Mouse (Mus musculus) stomach, embryonic 14.5 days (tissue): ENCODE data around the gene Pyurf. TPM values are rescaled to one million over a fixed set of nuclear protein-coding genes. Genes with fewer than 3 reads are reported as not detected.
A peak's percentile ranks its signal among the peaks of the same experiment; 100 is the strongest.

Source experiments
- ATAC-seq: fragments of 200-750 bp; cut with Nextera tagmentation; 2 replicates; pipeline ENCODE4 v1.8.0; 2017; ENCODE audit warnings: low read depth, moderate TSS enrichment; ENCODE audit not compliant: insufficient number of reproducible peaks, insufficient read depth, low FRiP score
- H3K27ac ChIP-seq: fragments of 300-500 bp; sonication (generic); 2 replicates; pipeline ENCODE4 v1.5.1; 2014; ENCODE audit warnings: mild to moderate bottlenecking, low read length, moderate library complexity, mixed read lengths
- H3K27me3 ChIP-seq: fragments of 300-500 bp; sonication (generic); 2 replicates; pipeline ENCODE4 v1.6.1; 2014; ENCODE audit warnings: low read length, control low read depth, mixed read lengths; ENCODE audit not compliant: control insufficient read depth, insufficient read depth
- H3K36me3 ChIP-seq: fragments of 300-500 bp; sonication (generic); 2 replicates; pipeline ENCODE4 v1.6.1; 2014; ENCODE audit warnings: mild to moderate bottlenecking, control low read depth, low read length, moderate library complexity, mixed read lengths; ENCODE audit not compliant: control insufficient read depth, insufficient read depth
- H3K4me1 ChIP-seq: fragments of 300-500 bp; sonication (generic); 2 replicates; pipeline ENCODE4 v1.6.1; 2014; ENCODE audit warnings: low read length, control low read depth, mixed read lengths; ENCODE audit not compliant: control insufficient read depth, insufficient read depth
- H3K4me2 ChIP-seq: fragments of 300-500 bp; sonication (generic); replicated peaks from 2 replicates; pipeline ENCODE4 v1.6.1; 2014; ENCODE audit warnings: low read depth, low read length, control low read depth
- H3K4me3 ChIP-seq: fragments of 300-500 bp; sonication (generic); 2 replicates; pipeline ENCODE4 v1.5.1; 2014; ENCODE audit warnings: low read depth, low read length, control low read depth
- H3K9ac ChIP-seq: fragments of 300-500 bp; sonication (generic); replicated peaks from 2 replicates; pipeline ENCODE4 v1.6.1; 2014; ENCODE audit warnings: low read depth, mild to moderate bottlenecking, control low read depth, low read length, moderate library complexity, mixed read lengths
- H3K9me3 ChIP-seq: fragments of 300-500 bp; sonication (generic); 2 replicates; pipeline ENCODE4 v1.6.1; 2016; ENCODE audit warnings: low read depth, low read length, control low read depth; ENCODE audit not compliant: control insufficient read depth
- WGBS: fragments of 180-500 bp; shearing (Covaris S2); extraction: QIAGEN DNeasy Blood & Tissue Kit; methylation state at CpG from one replicate; pipeline ENCODE4 v1.1.7; 2014; 5-methylcytosine and 5-hydroxymethylcytosine counted together
- polyA plus RNA-seq: library from polyadenylated mRNA; unstranded; fragments of >200 nt; fragmentation: Nextera tagmentation; extraction: Ambion mirVana; gene quantifications from 2 replicates; pipeline ENCODE4 v1.2.1, GENCODE M21; 2014

Pyurf gene
- polyA plus RNA-seq = 20.9 and 23.6 TPM in 2 replicates

DNA sequence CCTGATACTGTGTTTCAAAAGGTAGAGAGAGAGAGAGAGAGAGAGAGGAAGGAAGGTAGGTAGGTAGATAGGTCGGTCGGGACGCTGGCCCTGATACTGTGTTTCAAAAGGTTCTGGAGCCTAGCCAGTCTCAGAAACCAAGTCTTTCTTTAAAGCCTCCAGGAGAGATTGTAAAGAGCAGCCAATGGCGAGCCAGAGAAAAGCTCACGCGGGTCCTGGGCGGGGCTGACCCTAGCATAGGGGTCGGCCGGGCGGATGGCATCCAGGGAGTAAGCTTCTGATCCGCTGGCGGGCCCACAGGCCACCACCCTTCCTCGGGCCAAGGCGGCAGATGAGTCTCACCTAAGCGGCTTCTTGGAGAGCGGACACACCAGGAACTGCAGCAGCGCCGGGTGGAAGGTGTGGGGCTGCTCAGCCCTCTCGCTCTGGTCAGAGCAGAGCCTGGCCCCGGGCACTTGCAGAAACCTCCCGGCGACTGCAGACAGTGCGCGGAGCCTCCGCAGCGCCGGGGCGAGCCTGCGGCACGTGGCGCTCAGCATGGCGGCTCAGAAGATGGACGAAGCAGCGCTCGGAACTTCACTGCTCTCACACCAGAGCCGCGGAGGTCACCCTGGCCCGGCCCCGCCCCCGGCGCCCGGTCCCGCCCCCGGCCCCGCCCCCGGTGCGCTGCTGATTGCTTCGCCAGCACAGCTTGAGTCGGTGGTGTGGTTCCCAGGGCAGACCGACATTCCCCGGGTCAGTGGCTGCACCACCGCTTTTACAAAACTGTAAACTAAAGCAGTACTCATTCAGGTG lies at the start of gene Pyurf:
Pyurf (minus strand) TSS at position 612 of the 795 bp plus-strand sequence.
- Histone ChIP-seq H3K4me2 (peak within 1 kb of the TSS; percentile 56), H3K4me3 (peak within 1 kb of the TSS; percentile 69), H3K4me1 (no peaks in the 10 kb centered on the region), H3K27ac (peak within 1 kb of the TSS; percentile 93), H3K9ac (peak within 1 kb of the TSS; percentile 63), H3K36me3 (peaks cover 14% of the 10 kb centered on the region; the same call in 1 of the 2 replicates), H3K27me3 (no peaks in the 10 kb centered on the region), H3K9me3 (no peaks in the 10 kb centered on the region)
- ATAC-seq = peak; percentile 98
- WGBS = under 1% methylated on average over 48 of the region's 52 CpGs

- Histone ChIP-seq H3K27me3 (no peaks in the 10 kb centered on the region), H3K4me3 (no peak overlapping the region), H3K4me1 (no peaks in the 10 kb centered on the region), H3K36me3 (peaks cover 9% of the 10 kb centered on the region; the same call in 1 of the 2 replicates), H3K4me2 (no peak overlapping the region), H3K9ac (no peak overlapping the region), H3K27ac (no peak overlapping the region), H3K9me3 (no peaks in the 10 kb centered on the region)
- no peak for ATAC-seq
- 90% methylated on average over 1 of the region's 1 CpGs for WGBS
Observed at GRCm38 (mm10) chr6:57721347-57721746, 29.5 kb upstream of the Pyurf start.

DNA sequence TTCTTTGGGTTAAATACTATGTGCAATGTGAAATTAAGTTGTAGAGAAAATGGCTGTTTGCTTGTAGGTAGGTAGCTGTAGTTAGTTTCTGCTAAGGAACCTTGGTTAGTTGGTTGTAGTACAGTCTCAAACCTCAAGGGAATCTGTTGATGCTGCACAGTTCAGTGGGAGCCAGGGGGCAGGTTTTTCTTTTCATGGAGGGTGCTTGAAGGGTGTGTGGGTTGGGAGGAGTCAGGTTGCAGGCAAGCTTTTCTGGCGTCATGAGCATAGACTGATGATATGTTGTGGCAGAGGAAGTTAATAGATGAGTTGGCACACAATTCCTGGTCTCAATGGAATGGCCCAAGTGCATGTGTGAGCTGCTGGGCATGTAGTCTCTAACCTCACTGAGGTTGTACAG lies 19.8 kb upstream of the Pyurf start:
- WGBS = 12% methylated on average over 1 of the region's 1 CpGs

GRCm38 (mm10) chr6:57706721-57707120 lies 14.8 kb upstream of the Pyurf start:
- ATAC-seq = no peak
- no peak overlapping the region for H3K4me2 ChIP-seq
- WGBS = 100% methylated on average over 1 of the region's 1 CpGs

More for the DNA sequence above, 19.8 kb upstream of the Pyurf start:
- no peak overlapping the region for H3K27ac ChIP-seq
- 0 out of 2 replicates have a peak, but pooled peaks have one; percentile 37 for ATAC-seq
- no peaks in the 10 kb centered on the region for H3K4me1 ChIP-seq
- H3K9me3 ChIP-seq = no peaks in the 10 kb centered on the region
- no peak overlapping the region for H3K9ac ChIP-seq
- no peaks in the 10 kb centered on the region for H3K27me3 ChIP-seq
- peaks cover 2% of the 10 kb centered on the region; the same call in 1 of the 2 replicates for H3K36me3 ChIP-seq
- H3K4me2 ChIP-seq = no peak overlapping the region
- no peak overlapping the region for H3K4me3 ChIP-seq

GRCm38 (mm10) chr6:57703703-57704102 lies 11.8 kb upstream of the Pyurf start:
- Histone ChIP-seq H3K9ac (peak overlapping the region; percentile 78), H3K4me2 (peak overlapping the region; percentile 39), H3K9me3 (no peaks in the 10 kb centered on the region), H3K27me3 (no peaks in the 10 kb centered on the region), H3K36me3 (no peaks in the 10 kb centered on the region), H3K4me3 (peak overlapping the region; percentile 61), H3K27ac (peak overlapping the region; percentile 96; the same call in 1 of the 2 replicates), H3K4me1 (no peaks in the 10 kb centered on the region; the same call in 1 of the 2 replicates)
- peak; percentile 16; the same call in 1 of the 2 replicates for ATAC-seq
- WGBS = 19% methylated on average over 2 of the region's 2 CpGs

More at GRCm38 (mm10) chr6:57706721-57707120, 14.8 kb upstream of the Pyurf start:
- H3K9me3 ChIP-seq = no peaks in the 10 kb centered on the region
- no peak overlapping the region for H3K4me3 ChIP-seq
- no peak overlapping the region for H3K27ac ChIP-seq
- H3K27me3 ChIP-seq = no peaks in the 10 kb centered on the region
- no peak overlapping the region for H3K9ac ChIP-seq
- no peaks in the 10 kb centered on the region for H3K36me3 ChIP-seq
- no peaks in the 10 kb centered on the region; the same call in 1 of the 2 replicates for H3K4me1 ChIP-seq

- 0% methylated on average over 59 of the region's 59 CpGs for WGBS
- H3K27me3 ChIP-seq = no peaks in the 10 kb centered on the region
- H3K27ac ChIP-seq = peak overlapping the region; percentile 96
- no peaks in the 10 kb centered on the region; the same call in 1 of the 2 replicates for H3K4me1 ChIP-seq
- peak; percentile 99 for ATAC-seq
- no peaks in the 10 kb centered on the region for H3K9me3 ChIP-seq
- H3K4me3 ChIP-seq = peak overlapping the region; percentile 61
- H3K36me3 ChIP-seq = no peaks in the 10 kb centered on the region
- peak overlapping the region; percentile 78 for H3K9ac ChIP-seq
- H3K4me2 ChIP-seq = peak overlapping the region; percentile 39
Observed at GRCm38 (mm10) chr6:57702743-57703499, 11.0 kb upstream of the Pyurf start.

GRCm38 (mm10) chr6:57702376-57702742 lies 10.5 kb upstream of the Pyurf start, which contains the start of gene Lancl2:
TSS of gene Lancl2 (plus strand) at chr6:57702540.
- Histone ChIP-seq H3K4me3 (peak within 1 kb of the TSS; percentile 61), H3K4me1 (no peaks in the 10 kb centered on the region; the same call in 1 of the 2 replicates), H3K36me3 (no peaks in the 10 kb centered on the region), H3K9me3 (no peaks in the 10 kb centered on the region), H3K9ac (peak within 1 kb of the TSS; percentile 78), H3K4me2 (peak within 1 kb of the TSS; percentile 39), H3K27ac (peak within 1 kb of the TSS; percentile 96), H3K27me3 (no peaks in the 10 kb centered on the region)
- WGBS = under 1% methylated on average over 10 of the region's 10 CpGs
- peak; percentile 12 for ATAC-seq

DNA sequence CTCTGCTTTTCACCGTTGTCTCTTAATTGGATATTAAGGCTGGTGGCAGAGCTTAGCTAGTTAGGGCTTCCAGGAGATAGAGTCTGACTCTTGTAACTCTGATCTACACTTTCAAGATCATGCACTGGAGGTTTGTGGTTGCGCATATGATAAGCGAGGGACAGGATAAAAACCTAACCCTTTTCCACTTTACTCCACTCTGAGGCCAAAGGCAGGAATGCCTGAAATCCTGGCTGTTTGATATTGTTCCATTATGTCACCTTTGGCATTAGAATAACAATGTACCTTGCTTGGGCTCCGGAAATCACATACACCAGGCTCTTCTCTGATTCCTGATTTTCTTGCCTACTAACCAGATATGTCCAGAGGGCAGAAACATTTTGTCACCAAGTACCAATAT lies 9.8 kb upstream of the Pyurf start:
- Histone ChIP-seq H3K9ac (no peak overlapping the region), H3K27me3 (no peaks in the 10 kb centered on the region), H3K36me3 (no peaks in the 10 kb centered on the region), H3K9me3 (no peaks in the 10 kb centered on the region), H3K4me2 (peak overlapping the region; percentile 38), H3K4me1 (no peaks in the 10 kb centered on the region; the same call in 1 of the 2 replicates), H3K4me3 (peak overlapping the region; percentile 61; the same call in 1 of the 2 replicates), H3K27ac (no peak overlapping the region)
- 69% methylated on average over 4 of the region's 4 CpGs for WGBS
- no peak for ATAC-seq
